Mouse (Mus musculus) CD4-positive helper T cell, adult 2 months (primary cell): ENCODE data around the gene Eml1.
"Not testable (repeated sequence)": the region's sequence is repeated elsewhere in the genome, so short reads cannot be mapped to it uniquely, and the experiment has no call there.

ENCODE experiments used
- DNase-seq: peaks from one replicate; pipeline ENCODE4 v3.0.0-alpha.2; 2012; ENCODE audit warnings: low read depth, missing footprints, low spot score

Eml1 gene

GRCm38 (mm10) chr12:108472898-108473297 is 102.1 kb downstream of the Eml1 start:
- DNase-seq = no peak

GRCm38 (mm10) chr12:108474440-108474839 is 103.7 kb downstream of the Eml1 start:
- no peak for DNase-seq

- no peak for DNase-seq
Observed at GRCm38 (mm10) chr12:108478714-108479113, 108.0 kb downstream of the Eml1 start.

- DNase-seq = no peak
Observed at GRCm38 (mm10) chr12:108480704-108481365, 110.1 kb downstream of the Eml1 start.

GRCm38 (mm10) chr12:108489076-108489475 is 118.3 kb downstream of the Eml1 start:
- DNase-seq = no peak

- no peak for DNase-seq
Observed at GRCm38 (mm10) chr12:108489741-108490140, 119.0 kb downstream of the Eml1 start.

GRCm38 (mm10) chr12:108490336-108490735 is 119.6 kb downstream of the Eml1 start:
- no peak for DNase-seq

GRCm38 (mm10) chr12:108490954-108491353 is 120.2 kb downstream of the Eml1 start:
- DNase-seq = no peak

- peak; percentile 41 for DNase-seq
Observed at GRCm38 (mm10) chr12:108494011-108494541, 123.3 kb downstream of the Eml1 start.

GRCm38 (mm10) chr12:108495455-108496235 is 124.9 kb downstream of the Eml1 start:
- no peak for DNase-seq

- no peak for DNase-seq
Observed at GRCm38 (mm10) chr12:108503064-108503463, 132.3 kb downstream of the Eml1 start.

GRCm38 (mm10) chr12:108503582-108503981 is 132.8 kb downstream of the Eml1 start:
- DNase-seq = no peak

- DNase-seq = no peak
Observed at GRCm38 (mm10) chr12:108505846-108506245, 135.1 kb downstream of the Eml1 start.

- not testable (repeated sequence) for DNase-seq
Observed at GRCm38 (mm10) chr12:108507046-108507445, 136.3 kb downstream of the Eml1 start.

GRCm38 (mm10) chr12:108510571-108510970 is 139.8 kb downstream of the Eml1 start:
- no peak for DNase-seq

GRCm38 (mm10) chr12:108511009-108511408 is 140.3 kb downstream of the Eml1 start:
- no peak for DNase-seq

- DNase-seq = no peak
Observed at GRCm38 (mm10) chr12:108515464-108515863, 144.7 kb downstream of the Eml1 start.

GRCm38 (mm10) chr12:108519374-108519773 is 148.6 kb downstream of the Eml1 start:
- DNase-seq = no peak

- DNase-seq = peak; percentile 61
Observed at GRCm38 (mm10) chr12:108529214-108529613, 158.5 kb downstream of the Eml1 start.

GRCm38 (mm10) chr12:108534484-108534883 is 163.7 kb downstream of the Eml1 start:
- DNase-seq = no peak

GRCm38 (mm10) chr12:108536461-108536860 is 165.7 kb downstream of the Eml1 start:
- no peak for DNase-seq

GRCm38 (mm10) chr12:108541088-108541487 is 170.3 kb downstream of the Eml1 start:
- DNase-seq = peak; percentile 34
